In the genomic region with DNA sequence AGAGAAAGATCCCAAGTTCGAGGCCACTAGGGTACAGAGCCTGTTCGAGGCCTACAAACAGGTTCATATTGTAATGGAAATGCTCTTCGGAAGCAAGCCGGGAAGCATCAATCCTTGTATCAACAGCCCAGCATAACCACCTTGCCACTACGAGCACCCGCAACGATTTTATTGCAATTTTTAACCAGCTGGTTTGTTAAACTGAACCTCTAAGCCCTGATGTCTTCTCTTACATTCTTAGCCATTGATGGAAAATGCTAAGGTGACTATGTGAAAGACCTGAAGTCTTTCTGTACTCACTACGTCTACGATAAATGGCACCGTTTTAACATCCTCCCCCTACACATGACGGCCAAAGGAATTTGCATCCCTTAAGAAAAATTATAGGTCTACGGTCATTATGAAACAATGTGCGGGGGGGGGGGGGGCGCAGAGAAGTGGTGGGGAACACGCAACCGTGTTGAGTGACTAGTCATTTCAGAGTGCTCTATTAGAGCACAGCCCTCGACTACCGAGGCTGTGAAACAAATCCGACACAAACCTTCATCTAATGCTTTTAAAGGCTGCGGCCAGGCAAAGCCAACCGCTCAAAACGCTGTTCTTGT, we compare ENCODE assay signal across 8 mouse cellular contexts. TPM values are rescaled to one million over a fixed set of nuclear protein-coding genes. Genes with fewer than 3 reads are reported as not detected.
DNase-seq lines count a peak whose midpoint lies in the region; ATAC-seq and TF ChIP-seq lines count a peak whose summit lies in the region.

No protein-coding gene starts in this region.

- no peak for TF ChIP-seq CTCF in C2C12 (IDR thresholded peaks at IDR 0.05; ENCODE audit: control insufficient read depth, insufficient read depth, insufficient read length)

- peak overlapping the region; percentile 70 for H3K4me2 ChIP-seq in forebrain, embryonic 12.5 days
- peak overlapping the region; percentile 83 for H3K4me2 ChIP-seq in liver, embryonic 15.5 days

- H3K36me3 ChIP-seq in C2C12 (ENCODE audit: control insufficient read depth, insufficient read depth) = no peaks in the 10 kb centered on the region
- no peaks in the 10 kb centered on the region for H3K36me3 ChIP-seq in forebrain, embryonic 12.5 days (replicated peaks)
- H3K36me3 ChIP-seq in liver, embryonic 15.5 days (replicated peaks) = no peaks in the 10 kb centered on the region

- peaks cover 39% of the 10 kb centered on the region for H3K79me3 ChIP-seq in C2C12 (ENCODE audit: low read depth)

- peak; percentile 3; the same call in 1 of the 2 replicates for ATAC-seq in forebrain, embryonic 12.5 days (ENCODE audit: low FRiP score)
- 0 out of 2 replicates have a peak, but pooled peaks have one; percentile 6 for ATAC-seq in liver, embryonic 15.5 days (ENCODE audit: insufficient read depth)

- peak overlapping the region; percentile 98 for H3K27ac ChIP-seq in forebrain, embryonic 12.5 days
- peak overlapping the region; percentile 94 for H3K27ac ChIP-seq in liver, embryonic 15.5 days (replicated peaks)

- WGBS in forebrain, embryonic 12.5 days = 5% methylated on average over 22 of the region's 22 CpGs
- 6% methylated on average over 22 of the region's 22 CpGs for WGBS in liver, embryonic 15.5 days (ENCODE audit: insufficient replicate concordance)

- H3K79me2 ChIP-seq in C2C12 (ENCODE audit: control insufficient read depth, insufficient read depth) = peaks cover 57% of the 10 kb centered on the region

- H3K27me3 ChIP-seq in C2C12 (ENCODE audit: control insufficient read depth, insufficient read depth, insufficient read length) = no peaks in the 10 kb centered on the region
- H3K27me3 ChIP-seq in forebrain, embryonic 12.5 days = no peaks in the 10 kb centered on the region
- no peaks in the 10 kb centered on the region for H3K27me3 ChIP-seq in liver, embryonic 15.5 days

- H3K4me3 ChIP-seq in C2C12 (ENCODE audit: insufficient read depth, poor library complexity, severe bottlenecking) = peak overlapping the region; percentile 50
- H3K4me3 ChIP-seq in forebrain, embryonic 12.5 days (replicated peaks) = peak overlapping the region; percentile 78
- H3K4me3 ChIP-seq in liver, embryonic 15.5 days (replicated peaks) = peak overlapping the region; percentile 91

- no peaks in the 10 kb centered on the region for H3K9me3 ChIP-seq in forebrain, embryonic 12.5 days
- no peaks in the 10 kb centered on the region for H3K9me3 ChIP-seq in liver, embryonic 15.5 days (replicated peaks)

- H3K4me1 ChIP-seq in forebrain, embryonic 12.5 days = peaks cover 24% of the 10 kb centered on the region
- peaks cover 67% of the 10 kb centered on the region for H3K4me1 ChIP-seq in liver, embryonic 15.5 days (replicated peaks)

- peak overlapping the region; percentile 86 for H3K9ac ChIP-seq in forebrain, embryonic 12.5 days
- peak overlapping the region; percentile 97 for H3K9ac ChIP-seq in liver, embryonic 15.5 days

- peak overlapping the region; percentile 91 for H3ac ChIP-seq in C2C12 (ENCODE audit: control insufficient read depth, insufficient read length, low read depth)

- peak; percentile 21 for DNase-seq in embryo, embryonic 11 days
- DNase-seq in embryo, embryonic 10 days (ENCODE audit: low spot score) = no peak
- DNase-seq in natural killer cell, adult 2 months (ENCODE audit: low spot score in 2 of 2) = no peak
- no peak for DNase-seq in frontal cortex, postnatal 14 days (ENCODE audit: low spot score in 2 of 2)
- DNase-seq in urinary bladder, postnatal 25 days (ENCODE audit: low spot score) = no peak

TF ChIP-seq in C2C12, 6 proteins besides CTCF, POLR2A, EP300 and RAD21:
- no peak for TF ChIP-seq USF1 (IDR thresholded peaks at IDR 0.05; ENCODE audit: low read depth)
- TF ChIP-seq MYOG (IDR thresholded peaks at IDR 0.05; ENCODE audit: control insufficient read depth, extremely low read depth, insufficient read length) = no peak
- no peak for TF ChIP-seq MYOD1 (IDR thresholded peaks at IDR 0.05; ENCODE audit: control insufficient read depth, insufficient read length, low read depth)
- no peak for TF ChIP-seq FOSL1 (IDR thresholded peaks at IDR 0.05; ENCODE audit: insufficient read depth, low read length, poor library complexity, severe bottlenecking)
- no peak for TF ChIP-seq CEBPB (IDR thresholded peaks at IDR 0.05; ENCODE audit: low read depth)

RNA-seq across cellular contexts. Expression of a gene that starts 53.3 kb away (rescaled TPM):
- polyA plus RNA-seq in C2C12 (2012; fragmentation: generic; extraction: Trizol) = not detected
- 204 and 215 TPM in 2 replicates for polyA plus RNA-seq in forebrain, embryonic 12.5 days (2016; fragmentation: Nextera tagmentation; extraction: Ambion mirVana)
- polyA plus RNA-seq in liver, embryonic 15.5 days (2015; fragmentation: Nextera tagmentation; extraction: Ambion mirVana) = 0.23 and 0.36 TPM in 2 replicates

RNA-seq across cellular contexts. Expression of a gene that starts 53.8 kb away (rescaled TPM):
- 18.2 TPM for polyA plus RNA-seq in C2C12 (2012; fragmentation: generic; extraction: Trizol)
- polyA plus RNA-seq in forebrain, embryonic 12.5 days (2016; fragmentation: Nextera tagmentation; extraction: Ambion mirVana) = 74.0 and 76.0 TPM in 2 replicates
- polyA plus RNA-seq in liver, embryonic 15.5 days (2015; fragmentation: Nextera tagmentation; extraction: Ambion mirVana) = 42.7 and 44.4 TPM in 2 replicates

Comparison
In these comparisons a context has a peak if more than half of its experiments do, and no peak if none do; other contexts are left out.
1. RNA of a gene that starts 53.3 kb away (polyA plus RNA-seq): 204 to 215 TPM in forebrain, embryonic 12.5 days; 0.23 to 0.36 TPM in liver, embryonic 15.5 days and not detected in C2C12 (single experiment); every median in the first group is over 100 times any median in the second.
2. Peak in every context shown above with its lines, with median percentiles within 50 percentile points of each other: H3K4me3 ChIP-seq.